Mouse (Mus musculus) lung, postnatal 0 days (tissue): ENCODE measurements at regions not wholly inside any gene's neighbourhood (a gene's known extent, or its start where the extent isn't known, plus 50 kb on each side); places are given as distances from the start of the nearest gene placed in this dataset.

Source experiments
- CTCF ChIP-seq: IDR thresholded peaks from 2 replicates; pipeline ENCODE4 v1.5.1; 2016; ENCODE audit warnings: antibody characterized with exemption, mild to moderate bottlenecking
- EP300 ChIP-seq: IDR thresholded peaks from 2 replicates; pipeline ENCODE4 v1.6.1; 2016; ENCODE audit warnings: antibody characterized with exemption, mild to moderate bottlenecking, control low read depth

DNA sequence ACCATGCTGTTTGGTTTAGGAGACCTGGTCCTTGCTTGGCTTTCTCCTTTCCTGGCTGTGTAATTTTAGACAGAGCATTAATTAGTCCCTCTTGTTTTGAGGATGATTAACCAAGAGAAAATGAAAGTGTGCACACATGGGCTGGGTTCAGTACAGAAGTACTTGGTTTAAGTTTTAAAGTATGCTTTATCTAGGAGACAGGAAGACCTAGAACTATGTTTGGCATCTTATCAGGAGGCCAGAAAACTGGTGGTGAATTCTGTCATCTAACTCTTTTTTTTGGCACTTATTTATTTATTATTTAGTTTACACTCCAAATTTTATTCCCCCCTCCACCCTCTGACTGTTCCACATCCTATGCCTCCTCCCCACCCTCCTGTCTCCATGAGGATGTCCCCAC lies 86.6 kb upstream of the Tprg start:
- TF ChIP-seq CTCF = no peak
- no peak for TF ChIP-seq EP300
